Mouse (Mus musculus) thymus, adult 18-20 months (tissue): ENCODE measurements at regions not wholly inside any gene's neighbourhood (a gene's known extent, or its start where the extent isn't known, plus 50 kb on each side); places are given as distances from the start of the nearest gene placed in this dataset.
"Not testable (repeated sequence)": the region's sequence is repeated elsewhere in the genome, so short reads cannot be mapped to it uniquely, and the experiment has no call there.

Experiments used
- DNase-seq, 2 experiments: peaks; one replicate each; pipeline ENCODE4 v3.0.0; 2022; ENCODE audit warnings: mixed read lengths in 2 of 2

GRCm38 (mm10) chr5:91892338-91892737 lies 70.5 kb downstream of the Rchy1 start:
- no peak for DNase-seq

GRCm38 (mm10) chr5:91881771-91882170 lies 81.1 kb downstream of the Rchy1 start:
- DNase-seq: no peak

- no peak for DNase-seq
These were observed 82.6 kb downstream of the Rchy1 start for GRCm38 (mm10) chr5:91880231-91880630.

- no peak for DNase-seq
These were observed 84.2 kb downstream of the Rchy1 start for GRCm38 (mm10) chr5:91878627-91879026.

- no peak for DNase-seq
These were observed 86.2 kb downstream of the Rchy1 start for GRCm38 (mm10) chr5:91876682-91877031.

GRCm38 (mm10) chr5:91875875-91876681 lies 86.8 kb downstream of the Rchy1 start:
- DNase-seq: no peak

GRCm38 (mm10) chr5:91872816-91873215 lies 90.1 kb downstream of the Rchy1 start:
- DNase-seq: no peak

- no peak for DNase-seq
These were observed 93.1 kb downstream of the Rchy1 start for GRCm38 (mm10) chr5:91869791-91870190.

GRCm38 (mm10) chr5:91866184-91866583 lies 96.7 kb downstream of the Rchy1 start:
- DNase-seq: no peak

- DNase-seq: no peak
These were observed 97.5 kb downstream of the Rchy1 start for GRCm38 (mm10) chr5:91865365-91865764.

- DNase-seq: no peak
These were observed 100.0 kb downstream of the Rchy1 start for GRCm38 (mm10) chr5:91862843-91863242.

GRCm38 (mm10) chr5:91862243-91862642 lies 100.6 kb downstream of the Rchy1 start:
- no peak for DNase-seq

GRCm38 (mm10) chr5:91861440-91862187 lies 101.3 kb downstream of the Rchy1 start:
- DNase-seq: no peak

GRCm38 (mm10) chr5:91860489-91860888 lies 102.4 kb downstream of the Rchy1 start:
- DNase-seq: no peak

GRCm38 (mm10) chr5:91852330-91852729 lies 110.5 kb downstream of the Rchy1 start:
- DNase-seq: no peak

GRCm38 (mm10) chr5:91850862-91851569 lies 111.9 kb downstream of the Rchy1 start:
- DNase-seq: not testable (repeated sequence)

GRCm38 (mm10) chr5:91850440-91850839 lies 112.4 kb downstream of the Rchy1 start:
- DNase-seq: no peak

GRCm38 (mm10) chr5:91849533-91849932 lies 113.3 kb downstream of the Rchy1 start:
- DNase-seq: no peak

- no peak for DNase-seq
These were observed 113.8 kb downstream of the Rchy1 start for GRCm38 (mm10) chr5:91849114-91849513.

GRCm38 (mm10) chr5:91848528-91848927 lies 114.3 kb downstream of the Rchy1 start:
- no peak for DNase-seq

GRCm38 (mm10) chr5:91843044-91843443 lies 119.8 kb downstream of the Rchy1 start:
- no peak for DNase-seq

GRCm38 (mm10) chr5:91841066-91841465 lies 121.8 kb downstream of the Rchy1 start:
- DNase-seq: no peak

GRCm38 (mm10) chr5:91828481-91828880 lies 134.4 kb downstream of the Rchy1 start:
- no peak for DNase-seq

GRCm38 (mm10) chr5:91826636-91827035 lies 136.2 kb downstream of the Rchy1 start:
- no peak for DNase-seq
